23 mouse cellular contexts compared by ENCODE assay signal in the genomic region with DNA sequence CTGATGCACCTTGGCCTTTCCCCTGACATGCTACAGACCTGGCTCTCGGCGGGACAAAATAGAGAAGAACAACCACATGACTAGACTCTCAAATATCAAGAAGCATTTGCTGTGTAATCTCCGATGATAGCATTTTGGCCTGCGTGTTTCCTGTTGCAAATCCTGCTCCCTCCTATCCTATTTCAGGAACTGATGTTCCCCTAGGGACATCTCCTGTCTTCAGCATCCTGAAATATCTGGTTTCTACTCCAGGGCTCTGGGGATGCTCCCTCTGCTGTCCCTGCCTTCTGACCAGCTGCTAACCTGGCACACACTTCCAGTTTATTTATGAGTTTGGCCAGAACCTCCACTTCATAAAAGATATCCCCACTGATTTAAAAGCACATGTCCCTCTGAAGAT.
DNase-seq lines count a peak whose midpoint lies in the region; ATAC-seq and TF ChIP-seq lines count a peak whose summit lies in the region.
"Had no signal": no experiment of that assay in that cellular context is flagged by ENCODE, and none has a peak within 500 bp of the region (broad histone marks: within the 10 kb centered on the region; RNA-seq: fewer than 3 reads in every experiment).

No protein-coding gene starts in this region.

- TF ChIP-seq CTCF in gastrocnemius, adult 2 months (IDR thresholded peaks at IDR 0.05), result peak; percentile 46
- TF ChIP-seq CTCF in kidney, adult 2 months (conservative IDR thresholded peaks at IDR 0.05; ENCODE audit: insufficient read depth, insufficient read length, low read depth, low read length), result no peak

- peak overlapping the region; percentile 75 for H3K27ac ChIP-seq in gastrocnemius, adult 2 months
- no peak overlapping the region for H3K27ac ChIP-seq in kidney, adult 2 months (ENCODE audit: insufficient read depth, low read depth, low read length)
- no peak overlapping the region for H3K27ac ChIP-seq in kidney, embryonic 15.5 days
- H3K27ac ChIP-seq: embryonic facial prominence, embryonic 13.5 days; forebrain, embryonic 13.5 days; heart, embryonic 13.5 days; hindbrain, embryonic 12.5 days had no signal

- no peak overlapping the region for H3K4me3 ChIP-seq in gastrocnemius, adult 2 months
- no peak overlapping the region for H3K4me3 ChIP-seq in kidney, adult 2 months (ENCODE audit: insufficient read depth, low read depth, low read length)
- no peak overlapping the region for H3K4me3 ChIP-seq in kidney, embryonic 15.5 days (replicated peaks)
- H3K4me3 ChIP-seq: embryonic facial prominence, embryonic 13.5 days; forebrain, embryonic 13.5 days; heart, embryonic 13.5 days; hindbrain, embryonic 12.5 days had no signal

- WGBS in kidney, adult 2 months, result 51% methylated on average over 4 of the region's 4 CpGs
- WGBS in kidney, embryonic 15.5 days, result 69% methylated on average over 4 of the region's 4 CpGs

- no peak overlapping the region for H3K4me2 ChIP-seq in kidney, embryonic 15.5 days
- H3K4me2 ChIP-seq: embryonic facial prominence, embryonic 13.5 days; forebrain, embryonic 13.5 days; heart, embryonic 13.5 days; hindbrain, embryonic 12.5 days had no signal

- H3K9me3 ChIP-seq in kidney, embryonic 15.5 days (replicated peaks), result no peaks in the 10 kb centered on the region
- H3K9me3 ChIP-seq: embryonic facial prominence, embryonic 13.5 days; forebrain, embryonic 13.5 days; heart, embryonic 13.5 days; hindbrain, embryonic 12.5 days had no signal

- no peak overlapping the region for H3K9ac ChIP-seq in kidney, embryonic 15.5 days
- H3K9ac ChIP-seq: embryonic facial prominence, embryonic 13.5 days; forebrain, embryonic 13.5 days; forebrain, postnatal 0 days; heart, embryonic 13.5 days; hindbrain, embryonic 12.5 days had no signal

- DNase-seq in gastrocnemius, adult 2 months, result peak; percentile 63
- no peak for DNase-seq in gastrocnemius, postnatal 4 days (ENCODE audit: low spot score in 2 of 2)
- DNase-seq in kidney, adult 2 months, result peak; percentile 33
- DNase-seq in gastrocnemius, postnatal 14 days, result peak; percentile 43
- peak; percentile 68 for DNase-seq in gastrocnemius, postnatal 25 days
- no peak for DNase-seq in right cerebral cortex, postnatal 4 days
- DNase-seq: adrenal gland, adult 8-10 months; adrenal gland, postnatal 36 days; cerebellum, adult 11 months; cerebellum, adult 8-10 months; cerebellum, postnatal 25 days; forebrain, postnatal 0 days; heart, postnatal 4 days had no signal

- no peak for ATAC-seq in kidney, embryonic 15.5 days (replicated peaks; ENCODE audit: low FRiP score)
- ATAC-seq: CD4-positive, CD25-positive, alpha-beta regulatory T cell, adult 4 months; forebrain, embryonic 13.5 days; forebrain, postnatal 0 days; hindbrain, embryonic 16.5 days; inflammation-experienced regulatory T-cells, adult 6 months; intestine, postnatal 0 days had no signal

- no peaks in the 10 kb centered on the region for H3K36me3 ChIP-seq in kidney, adult 2 months (ENCODE audit: control insufficient read depth, insufficient read depth, low read length)
- no peaks in the 10 kb centered on the region for H3K36me3 ChIP-seq in kidney, embryonic 15.5 days
- H3K36me3 ChIP-seq: embryonic facial prominence, embryonic 13.5 days; G1E; heart, embryonic 13.5 days; hindbrain, embryonic 12.5 days had no signal

- no peaks in the 10 kb centered on the region; the same call in 1 of the 2 replicates for H3K27me3 ChIP-seq in kidney, adult 2 months (replicated peaks; ENCODE audit: control insufficient read depth, insufficient read depth, low read length)
- H3K27me3 ChIP-seq in kidney, embryonic 15.5 days, result 0 out of 2 replicates have a peak, but pooled peaks cover 2% of the 10 kb centered on the region
- H3K27me3 ChIP-seq: embryonic facial prominence, embryonic 13.5 days; heart, embryonic 13.5 days had no signal

- H3K4me1 ChIP-seq in kidney, adult 2 months (ENCODE audit: control insufficient read depth, insufficient read depth, low read length), result no peaks in the 10 kb centered on the region
- H3K4me1 ChIP-seq in kidney, embryonic 15.5 days, result 0 out of 2 replicates have a peak, but pooled peaks cover 2% of the 10 kb centered on the region
- H3K4me1 ChIP-seq: forebrain, embryonic 13.5 days had no signal

- intact Hi-C loops in gastrocnemius, adult 2 months (cut with DNase I), result loop anchor here (2.0 to 10.0 kb wide), 2 partner anchors 102 to 218 kb away; a partner anchor contains a TSS
- intact Hi-C loops in gastrocnemius, postnatal 14 days (cut with DNase I; ENCODE audit: low total_unique reads), result no loop called here

- no peak for TF ChIP-seq POLR2A in kidney, adult 2 months (IDR thresholded peaks at IDR 0.05; ENCODE audit: low read depth, low read length)

Comparison
In these comparisons a context has a peak if more than half of its experiments do, and no peak if none do; other contexts are left out.
1. DNase-seq: peak in gastrocnemius, adult 2 months (single experiment), kidney, adult 2 months (single experiment), gastrocnemius, postnatal 14 days (single experiment) and gastrocnemius, postnatal 25 days (single experiment); none in gastrocnemius, postnatal 4 days (0 of 2) and right cerebral cortex, postnatal 4 days (single experiment).